In genomic region chr11:75131300-75131699, GRCm38 (mm10) we compare ENCODE assay signal across 22 mouse cellular contexts. TPM values are rescaled to one million over a fixed set of nuclear protein-coding genes. Genes with fewer than 3 reads are reported as not detected.
"Had no signal": no experiment of that assay in that cellular context is flagged by ENCODE, and none has a peak within 500 bp of the region (broad histone marks: within the 10 kb centered on the region; RNA-seq: fewer than 3 reads in every experiment).

No protein-coding gene starts in this region.

- ATAC-seq: liver, postnatal 0 days; lung, postnatal 0 days; midbrain, embryonic 13.5 days; midbrain, embryonic 15.5 days had no signal

- H3K36me3 ChIP-seq: liver, embryonic 15.5 days; lung, embryonic 15.5 days; midbrain, embryonic 10.5 days; midbrain, embryonic 13.5 days; midbrain, embryonic 15.5 days; stomach, embryonic 15.5 days had no signal

- H3K9me3 ChIP-seq: liver, embryonic 15.5 days; lung, embryonic 15.5 days; midbrain, embryonic 10.5 days; midbrain, embryonic 13.5 days; midbrain, embryonic 15.5 days; neural tube, embryonic 13.5 days; neural tube, embryonic 15.5 days; stomach, embryonic 15.5 days had no signal

- DNase-seq: liver, postnatal 0 days; lung, adult 2 months; lung, postnatal 14 days; lung, postnatal 36 days; retina, postnatal 1 day; right cerebral cortex, adult 18-20 months; right cerebral cortex, postnatal 14 days; thymus, adult 2 months; thymus, postnatal 25 days; thymus, postnatal 4 days had no signal

- H3K27me3 ChIP-seq: liver, embryonic 15.5 days; lung, embryonic 15.5 days; midbrain, embryonic 13.5 days; midbrain, embryonic 15.5 days; neural tube, embryonic 13.5 days; neural tube, embryonic 15.5 days; stomach, embryonic 15.5 days had no signal

- H3K27ac ChIP-seq: liver, embryonic 15.5 days; lung, embryonic 15.5 days; macrophage; midbrain, embryonic 10.5 days; midbrain, embryonic 13.5 days; midbrain, embryonic 15.5 days; neural tube, embryonic 15.5 days; stomach, embryonic 15.5 days; stomach, postnatal 0 days had no signal

- H3K4me3 ChIP-seq: liver, embryonic 15.5 days; lung, embryonic 15.5 days; midbrain, embryonic 10.5 days; midbrain, embryonic 13.5 days; midbrain, embryonic 15.5 days; myocyte; neural tube, embryonic 13.5 days; neural tube, embryonic 15.5 days; stomach, embryonic 15.5 days had no signal

- H3K9ac ChIP-seq: liver, embryonic 15.5 days; liver, postnatal 0 days; lung, embryonic 15.5 days; midbrain, embryonic 13.5 days; midbrain, embryonic 15.5 days; neural tube, embryonic 13.5 days; neural tube, embryonic 15.5 days; stomach, embryonic 15.5 days had no signal

RNA-seq across cellular contexts. Expression of gene Hic1, which starts 38.0 kb away (rescaled TPM):
- polyA plus RNA-seq: macrophage had no signal
